Mouse (Mus musculus) liver, embryonic 15.5 days (tissue): Measurements from ENCODE around the gene Chrnd. TPM values are rescaled to one million over a fixed set of nuclear protein-coding genes. Genes with fewer than 3 reads are reported as not detected.

Experiments
- ATAC-seq: fragments of 200-750 bp; cut with Nextera tagmentation; 2 replicates; pipeline ENCODE4 v1.8.0; 2017; ENCODE audit warnings: moderate number of reproducible peaks, mild to moderate bottlenecking, moderate library complexity; ENCODE audit not compliant: insufficient read depth
- H3K27ac ChIP-seq: fragments of 300-500 bp; sonication (generic); replicated peaks from 2 replicates; pipeline ENCODE4 v1.5.1; 2015; ENCODE audit warnings: mild to moderate bottlenecking, inconsistent platforms
- H3K27me3 ChIP-seq: fragments of 300-500 bp; sonication (generic); 2 replicates; pipeline ENCODE4 v1.6.1; 2015; ENCODE audit warnings: mild to moderate bottlenecking, inconsistent platforms
- H3K36me3 ChIP-seq: fragments of 300-500 bp; sonication (generic); replicated peaks from 2 replicates; pipeline ENCODE4 v1.6.1; 2015; ENCODE audit warnings: moderate library complexity, mild to moderate bottlenecking, inconsistent platforms
- H3K4me1 ChIP-seq: fragments of 300-500 bp; sonication (generic); replicated peaks from 2 replicates; pipeline ENCODE4 v1.6.1; 2015; ENCODE audit warnings: inconsistent platforms
- H3K4me2 ChIP-seq: fragments of 300-500 bp; sonication (generic); 2 replicates; pipeline ENCODE4 v1.6.1; 2015; ENCODE audit warnings: moderate library complexity, mild to moderate bottlenecking, inconsistent platforms
- H3K4me3 ChIP-seq: fragments of 300-500 bp; sonication (generic); replicated peaks from 2 replicates; pipeline ENCODE4 v1.5.1; 2015; ENCODE audit warnings: mild to moderate bottlenecking, inconsistent platforms
- H3K9ac ChIP-seq: fragments of 300-500 bp; sonication (generic); 2 replicates; pipeline ENCODE4 v1.6.1; 2015; ENCODE audit warnings: moderate library complexity, mild to moderate bottlenecking, inconsistent platforms
- H3K9me3 ChIP-seq: fragments of 300-500 bp; sonication (generic); replicated peaks from 2 replicates; pipeline ENCODE4 v1.6.1; 2016; ENCODE audit warnings: inconsistent platforms
- WGBS: fragments of 180-500 bp; shearing (Covaris S2); methylation state at CpG from one replicate; pipeline ENCODE4 v1.1.7; 2015; ENCODE audit warnings: mixed read lengths; ENCODE audit not compliant: insufficient replicate concordance; 5-methylcytosine and 5-hydroxymethylcytosine counted together
- polyA plus RNA-seq: library from polyadenylated mRNA; unstranded; fragments of >200 nt; fragmentation: Nextera tagmentation; extraction: Ambion mirVana; gene quantifications from 2 replicates; pipeline ENCODE4 v1.2.1, GENCODE M21; 2015

The Chrnd gene
- polyA plus RNA-seq, 1 experiment from 2014 or later, result 0.45 TPM

DNA sequence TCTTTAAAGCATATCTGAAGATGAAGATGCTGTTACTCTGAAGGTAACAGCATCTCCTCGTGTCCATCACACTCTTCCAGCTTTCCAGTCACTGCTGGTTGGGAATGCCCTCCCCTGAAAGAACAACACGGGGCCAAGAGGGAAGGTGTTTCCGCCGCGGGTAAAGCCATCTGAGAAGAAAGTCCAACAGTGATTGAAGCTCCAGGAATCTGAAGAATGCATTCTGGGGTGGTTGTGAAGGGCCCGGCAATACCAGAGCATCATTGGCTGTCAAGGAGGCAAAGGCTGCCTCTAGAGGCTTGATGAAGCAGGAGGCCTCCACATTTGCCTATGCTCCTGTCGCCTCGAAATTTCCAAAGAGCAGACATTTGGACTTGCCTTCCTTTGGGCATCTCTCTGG lies 48.6 kb downstream of the Chrnd start:
- no peak overlapping the region for H3K4me3 ChIP-seq
- H3K27me3 ChIP-seq, result no peaks in the 10 kb centered on the region
- no peak overlapping the region for H3K27ac ChIP-seq
- H3K9ac ChIP-seq, result no peak overlapping the region
- peaks cover 13% of the 10 kb centered on the region; the same call in 1 of the 2 replicates for H3K36me3 ChIP-seq
- H3K9me3 ChIP-seq, result no peaks in the 10 kb centered on the region
- 69% methylated on average over 8 of the region's 8 CpGs for WGBS
- no peak overlapping the region for H3K4me2 ChIP-seq
- no peaks in the 10 kb centered on the region for H3K4me1 ChIP-seq
- no peak for ATAC-seq

DNA sequence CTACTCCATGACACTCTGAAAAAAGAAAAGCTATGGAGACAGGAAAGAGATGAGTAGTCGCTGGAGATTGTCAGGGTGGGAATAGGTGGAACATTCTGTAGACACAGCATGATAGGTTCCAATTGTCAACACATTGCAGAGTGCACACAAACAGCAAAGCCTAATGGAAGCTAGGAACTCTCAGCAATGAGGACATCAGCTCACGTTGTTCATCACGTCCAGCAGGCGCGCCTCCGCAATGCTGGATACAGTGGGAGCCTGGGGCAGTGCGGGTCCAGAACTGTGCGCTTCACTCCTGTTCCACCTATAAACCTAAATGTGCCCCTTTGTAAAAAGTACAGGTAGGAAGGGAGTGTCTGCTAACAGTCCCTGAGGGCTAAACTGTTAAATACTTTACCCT lies 52.6 kb downstream of the Chrnd start:
- Histone ChIP-seq H3K9me3 (no peaks in the 10 kb centered on the region), H3K4me2 (no peak overlapping the region), H3K9ac (no peak overlapping the region), H3K36me3 (0 out of 2 replicates have a peak, but pooled peaks cover 2% of the 10 kb centered on the region), H3K4me1 (peaks cover 14% of the 10 kb centered on the region), H3K4me3 (no peak overlapping the region), H3K27me3 (no peaks in the 10 kb centered on the region), H3K27ac (no peak overlapping the region)
- ATAC-seq, result no peak
- WGBS, result 88% methylated on average over 8 of the region's 8 CpGs

DNA sequence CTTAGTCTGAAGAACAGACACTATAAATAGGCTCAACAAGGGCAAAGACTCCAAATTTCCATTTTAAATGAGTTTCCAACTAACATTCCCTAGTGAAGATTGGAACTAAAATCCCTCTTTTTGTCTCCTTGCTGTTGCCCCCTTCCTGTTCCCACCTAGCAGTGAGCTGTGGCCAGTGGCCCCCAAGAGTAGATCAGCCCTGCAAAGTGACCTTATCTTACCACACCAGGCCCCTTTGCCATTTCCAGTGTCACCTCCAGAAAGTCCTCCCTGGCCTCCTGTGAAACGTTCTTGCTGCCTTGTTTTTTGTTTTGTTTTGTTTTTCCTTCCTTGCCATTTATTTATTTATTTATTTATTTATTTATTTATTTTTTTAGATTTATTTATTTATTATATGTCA lies 55.0 kb downstream of the Chrnd start:
- H3K27me3 ChIP-seq, result no peaks in the 10 kb centered on the region
- H3K36me3 ChIP-seq, result no peaks in the 10 kb centered on the region
- no peak overlapping the region for H3K27ac ChIP-seq
- no peak overlapping the region for H3K9ac ChIP-seq
- H3K4me1 ChIP-seq, result peaks cover 14% of the 10 kb centered on the region
- no peak overlapping the region for H3K4me3 ChIP-seq
- H3K4me2 ChIP-seq, result no peak overlapping the region
- WGBS, result 17% methylated on average over 1 of the region's 1 CpGs
- ATAC-seq, result no peak
- no peaks in the 10 kb centered on the region for H3K9me3 ChIP-seq

DNA sequence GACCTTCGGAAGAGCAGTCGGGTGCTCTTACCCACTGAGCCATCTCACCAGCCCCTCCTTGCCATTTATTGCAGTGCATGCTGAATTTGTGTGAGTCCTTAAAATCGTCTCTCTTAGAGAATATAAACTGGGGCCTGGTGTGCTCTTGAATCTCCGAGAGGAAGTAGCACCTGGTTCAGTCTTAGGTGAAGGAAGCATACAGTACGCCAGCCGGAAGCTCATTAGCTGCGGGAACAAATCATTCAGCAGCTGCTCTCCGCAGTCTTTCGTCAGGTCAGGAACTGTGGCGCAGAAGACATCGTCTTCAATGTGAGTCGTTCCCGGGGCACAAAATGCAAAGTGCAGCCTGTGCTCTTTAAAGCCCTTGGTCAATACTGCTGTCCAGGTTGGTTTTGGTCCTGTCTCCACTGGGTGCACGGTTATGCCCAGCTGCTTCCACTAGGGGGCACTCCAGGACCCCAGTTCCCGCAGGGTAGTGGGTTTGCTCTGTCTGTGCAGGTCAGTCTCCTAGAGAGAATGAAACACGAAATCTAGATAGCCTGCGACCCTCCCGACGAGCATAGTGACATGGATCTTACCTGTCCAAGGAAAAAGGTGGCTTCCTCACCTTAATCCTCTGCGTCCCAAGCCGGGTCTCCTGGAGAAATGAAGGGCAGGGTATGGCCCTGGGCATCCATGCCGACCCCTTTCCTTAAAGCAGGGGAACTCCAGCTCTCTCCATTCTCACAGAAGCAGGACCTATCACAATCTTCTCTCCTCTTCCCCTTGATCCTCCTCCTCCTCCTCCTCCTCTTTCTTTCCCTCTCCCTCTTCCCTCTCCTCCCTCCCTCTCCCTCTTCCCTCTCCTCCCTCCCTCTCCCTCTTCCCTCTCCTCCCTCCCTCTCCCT lies 55.8 kb downstream of the Chrnd start:
- ATAC-seq, result peak; percentile 70; the same call in 1 of the 2 replicates
- H3K9ac ChIP-seq, result no peak overlapping the region
- WGBS, result 21% methylated on average over 22 of the region's 22 CpGs
- no peak overlapping the region for H3K27ac ChIP-seq
- peak overlapping the region; percentile 46 for H3K4me2 ChIP-seq
- H3K9me3 ChIP-seq, result no peaks in the 10 kb centered on the region
- H3K4me1 ChIP-seq, result peaks cover 14% of the 10 kb centered on the region
- H3K27me3 ChIP-seq, result no peaks in the 10 kb centered on the region
- H3K4me3 ChIP-seq, result no peak overlapping the region
- H3K36me3 ChIP-seq, result no peaks in the 10 kb centered on the region

Other genes starting within 250 kb of the Chrnd start
- not detected in 2 replicates for gene Alppl2, start 100.7 kb upstream of the Chrnd start, polyA plus RNA-seq
- gene Alpi, start 89.0 kb upstream of the Chrnd start, polyA plus RNA-seq, result 0.09 and 0.18 TPM in 2 replicates
- gene Akp3, start 65.6 kb upstream of the Chrnd start, polyA plus RNA-seq, result not detected in 2 replicates
- 0.08 TPM in 1 of 2 replicates, not detected in the other for gene Ecel1, start 34.1 kb upstream of the Chrnd start, polyA plus RNA-seq
- not detected in 2 replicates for gene Prss56, start 7.3 kb upstream of the Chrnd start, polyA plus RNA-seq
- 0.89 and 1.1 TPM in 2 replicates for gene Chrng, start 14.1 kb downstream of the Chrnd start, polyA plus RNA-seq
- gene Eif4e2, start 23.3 kb downstream of the Chrnd start, polyA plus RNA-seq, result 69.4 and 73.3 TPM in 2 replicates
- gene Efhd1, start 73.8 kb downstream of the Chrnd start, polyA plus RNA-seq, result 0.05 TPM in 1 of 2 replicates, not detected in the other
- gene Gigyf2, start 136.4 kb downstream of the Chrnd start, polyA plus RNA-seq, result 17.9 and 18.0 TPM in 2 replicates
- 0.10 and 0.13 TPM in 2 replicates for gene Kcnj13, start 204.1 kb downstream of the Chrnd start, polyA plus RNA-seq